Mouse (Mus musculus): Measurements from ENCODE around the gene Agk. TPM values are rescaled to one million over a fixed set of nuclear protein-coding genes. Genes with fewer than 3 reads are reported as not detected.

Gene Agk
- 10 to 100 TPM; 40.2 to 46.2 TPM for total RNA-seq (2021)
- long read RNA-seq, experiment 1, transcript Agk-201 (16 exons, 2,531 nt), result major isoform, 68 of 90 reads
- long read RNA-seq, experiment 1, partial matches to known transcripts, result 5 of 90 reads
- long read RNA-seq, experiment 1, other reads (novel, unspliced or antisense), result 16 of 90 reads
- long read RNA-seq, experiment 2, transcript Agk-201 (16 exons, 2,531 nt), result major isoform, 65 of 79 reads
- long read RNA-seq, experiment 2, partial matches to known transcripts, result 4 of 79 reads
- long read RNA-seq, experiment 2, other reads (novel, unspliced or antisense), result 10 of 79 reads

GRCm38 (mm10) chr6:40324897-40325841 lies at the start of gene Agk:
TSS of gene Agk (plus strand) at chr6:40325172.
- DNase-seq (ENCODE audit: low spot score in 2 of 2), result peak; percentile 63 to 75

GRCm38 (mm10) chr6:40300707-40301106 lies 24.3 kb upstream of the Agk start:
- DNase-seq (ENCODE audit: low spot score in 2 of 2), result no peak

DNA sequence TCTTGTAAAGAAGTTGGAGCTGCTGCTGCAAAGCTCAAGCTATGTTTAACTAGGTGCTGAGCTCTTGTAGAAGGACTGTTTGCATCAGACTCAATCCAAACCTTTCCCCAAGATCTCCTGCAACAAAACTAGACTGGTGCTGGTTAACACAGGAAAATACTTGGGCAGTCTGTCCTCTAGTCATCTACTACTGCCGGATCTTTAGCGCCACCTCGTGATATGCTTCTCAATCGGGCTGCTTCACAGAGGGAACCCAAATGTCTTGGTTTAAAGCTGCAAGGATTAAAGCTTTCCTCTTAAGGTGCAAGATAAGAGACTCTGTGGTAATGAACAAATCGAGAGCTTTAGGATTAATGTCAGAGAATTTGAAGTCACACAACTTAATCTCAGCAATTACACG lies 21.6 kb upstream of the Agk start:
- DNase-seq (ENCODE audit: low spot score in 2 of 2), result peak; percentile 85 to 89

DNA sequence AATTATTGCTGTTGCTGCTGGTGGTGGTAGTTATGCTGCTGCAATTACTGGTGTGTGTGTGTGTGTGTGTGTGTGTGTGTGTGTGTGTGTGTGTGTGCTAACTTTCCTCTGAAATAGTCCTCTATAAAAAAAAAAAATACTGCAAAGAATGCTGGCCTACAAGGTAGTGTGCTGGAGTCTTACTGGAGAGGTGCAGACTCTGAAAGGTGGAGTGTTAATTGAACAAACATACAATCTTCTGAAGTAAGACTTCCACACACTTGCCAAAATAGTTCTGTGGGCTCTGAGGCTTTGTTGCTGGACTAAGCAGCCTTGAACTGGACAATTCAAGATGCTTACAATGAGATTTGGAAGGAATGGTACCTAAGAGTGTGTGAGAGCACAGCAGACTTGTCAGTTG lies 20.0 kb upstream of the Agk start:
- DNase-seq (ENCODE audit: low spot score in 2 of 2), result no peak

GRCm38 (mm10) chr6:40326341-40326740 lies 1.4 kb downstream of the Agk start:
- DNase-seq (ENCODE audit: low spot score in 2 of 2), result no peak

GRCm38 (mm10) chr6:40333497-40333896 lies 8.5 kb downstream of the Agk start:
- no peak for DNase-seq (ENCODE audit: low spot score in 2 of 2)

GRCm38 (mm10) chr6:40336735-40337731 lies 12.1 kb downstream of the Agk start:
- no peak for DNase-seq (ENCODE audit: low spot score in 2 of 2)

- peak; percentile 59 to 77 for DNase-seq (ENCODE audit: low spot score in 2 of 2)
Measured at GRCm38 (mm10) chr6:40346959-40347771, 22.2 kb downstream of the Agk start.

DNA sequence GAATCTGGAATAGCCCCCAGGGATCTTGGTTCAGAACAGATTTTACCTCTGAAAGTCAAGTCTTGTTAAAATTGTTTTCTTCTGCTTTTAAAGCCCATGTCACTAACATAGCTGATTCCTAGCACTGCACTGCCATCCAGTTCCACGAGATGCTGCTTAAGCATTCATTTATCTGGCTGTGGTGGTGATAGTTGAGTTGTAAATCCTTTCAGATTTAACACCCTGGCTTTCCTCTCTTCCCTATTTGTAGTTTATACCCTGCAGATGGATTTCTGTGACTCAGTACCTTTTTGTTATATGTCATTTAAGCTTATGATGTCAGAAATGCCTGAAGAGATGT lies 22.8 kb downstream of the Agk start:
- no peak for DNase-seq (ENCODE audit: low spot score in 2 of 2)

DNA sequence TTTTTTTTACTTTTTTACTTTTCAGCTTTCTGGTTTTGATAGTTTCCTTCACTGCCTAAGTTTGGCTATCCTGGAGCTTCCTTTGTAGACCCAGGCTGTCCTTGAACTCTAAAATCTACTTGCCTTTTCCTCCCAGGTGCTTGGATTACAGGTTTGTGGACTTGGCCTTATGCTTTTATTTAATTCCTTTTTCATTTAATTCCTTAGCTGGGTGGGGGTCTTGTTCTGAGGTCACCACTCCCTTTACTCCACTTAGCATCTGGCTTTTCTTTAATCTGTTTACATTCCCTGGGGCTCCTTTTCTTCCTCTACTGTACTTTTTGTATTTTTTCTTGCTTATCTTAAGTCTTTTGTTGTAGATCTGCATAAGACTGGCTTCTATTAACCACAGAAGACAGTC lies 25.1 kb downstream of the Agk start:
- DNase-seq (ENCODE audit: low spot score in 2 of 2), result no peak

- DNase-seq (ENCODE audit: low spot score in 2 of 2), result no peak
Measured at GRCm38 (mm10) chr6:40350856-40351255, 25.9 kb downstream of the Agk start.

GRCm38 (mm10) chr6:40353360-40353759 lies 28.4 kb downstream of the Agk start:
- no peak for DNase-seq (ENCODE audit: low spot score in 2 of 2)

GRCm38 (mm10) chr6:40371031-40371430 lies 46.1 kb downstream of the Agk start:
- no peak for DNase-seq (ENCODE audit: low spot score in 2 of 2)

DNA sequence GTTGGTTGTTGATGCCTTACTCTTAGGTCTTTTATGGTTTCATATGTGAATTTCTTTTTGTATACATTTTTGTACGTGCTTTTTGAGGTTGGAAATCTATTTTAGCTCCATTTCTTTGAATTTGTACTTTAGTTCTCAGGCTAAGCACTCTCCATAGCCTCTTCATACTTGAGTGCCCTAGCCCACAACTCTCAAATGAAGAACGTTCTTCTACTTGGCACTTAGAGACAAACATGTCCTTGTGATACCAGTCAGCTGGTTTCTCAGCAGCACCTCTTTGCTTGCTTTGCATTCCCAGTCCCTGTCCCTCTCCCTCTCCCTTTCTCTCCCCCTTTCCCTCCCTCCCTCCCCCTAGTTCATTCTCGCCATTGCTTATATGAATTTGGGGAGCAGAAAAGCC lies 55.2 kb downstream of the Agk start:
- DNase-seq (ENCODE audit: low spot score in 2 of 2), result no peak

DNA sequence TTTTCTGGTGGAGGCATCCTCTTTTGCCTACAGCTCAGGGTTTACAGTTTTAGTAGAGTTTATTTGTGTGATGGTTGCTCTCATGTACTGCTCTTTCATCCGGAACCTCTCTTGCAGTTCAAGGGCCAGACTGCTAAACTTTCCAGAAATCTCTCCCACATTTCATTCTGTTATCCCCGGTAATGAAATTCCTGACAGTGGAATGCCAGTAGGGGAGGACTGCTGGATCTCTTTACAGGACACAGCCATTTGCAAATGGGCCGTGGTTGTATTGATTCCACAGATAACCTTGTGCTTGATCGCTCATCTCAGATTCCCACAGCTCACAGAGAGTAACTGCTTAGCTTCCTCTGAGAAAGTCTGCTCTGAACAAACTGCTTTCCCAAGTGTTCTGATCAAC lies 56.9 kb downstream of the Agk start:
- DNase-seq (ENCODE audit: low spot score in 2 of 2), result no peak

GRCm38 (mm10) chr6:40385682-40386081 lies 60.7 kb downstream of the Agk start:
- DNase-seq (ENCODE audit: low spot score in 2 of 2), result no peak

GRCm38 (mm10) chr6:40388660-40389059 lies 63.7 kb downstream of the Agk start:
- no peak for DNase-seq (ENCODE audit: low spot score in 2 of 2)

GRCm38 (mm10) chr6:40390975-40391374 lies 66.0 kb downstream of the Agk start:
- no peak for DNase-seq (ENCODE audit: low spot score in 2 of 2)

GRCm38 (mm10) chr6:40393213-40393612 lies 68.2 kb downstream of the Agk start:
- peak; percentile 88 to 91 for DNase-seq (ENCODE audit: low spot score in 2 of 2)

GRCm38 (mm10) chr6:40402031-40402430 lies 77.1 kb downstream of the Agk start:
- DNase-seq (ENCODE audit: low spot score in 2 of 2), result no peak

Data from left cerebral cortex, adult 18-20 months (tissue).